Mouse (Mus musculus) forebrain, postnatal 0 days (tissue): ENCODE results near the gene A930017K11Rik. TPM values are rescaled to one million over a fixed set of nuclear protein-coding genes. Genes with fewer than 3 reads are reported as not detected.

ENCODE experiments used
- ATAC-seq: fragments of 200-750 bp; cut with Nextera tagmentation; 2 replicates; pipeline ENCODE4 v1.8.0; 2017; ENCODE audit warnings: mild to moderate bottlenecking, moderate library complexity
- DNase-seq: peaks from one replicate; pipeline ENCODE4 v3.0.0-alpha.2; 2015
- H3K27ac ChIP-seq: fragments of 300-500 bp; sonication (generic); 2 replicates; pipeline ENCODE4 v1.5.1; 2014; ENCODE audit warnings: low read depth, mild to moderate bottlenecking, antibody characterized with exemption, low read length, moderate library complexity, mixed read lengths
- H3K27me3 ChIP-seq: fragments of 300-500 bp; sonication (generic); 2 replicates; pipeline ENCODE4 v1.6.1; 2014; ENCODE audit warnings: mild to moderate bottlenecking, low read length, mixed read lengths; ENCODE audit not compliant: insufficient read depth
- H3K36me3 ChIP-seq: fragments of 300-500 bp; sonication (generic); 2 replicates; pipeline ENCODE4 v1.6.1; 2014; ENCODE audit warnings: mild to moderate bottlenecking, moderate library complexity; ENCODE audit not compliant: insufficient read depth
- H3K4me1 ChIP-seq: fragments of 300-500 bp; sonication (generic); 2 replicates; pipeline ENCODE4 v1.6.1; 2014; ENCODE audit warnings: antibody characterized with exemption; ENCODE audit not compliant: insufficient read depth
- H3K4me2 ChIP-seq: fragments of 300-500 bp; sonication (generic); 2 replicates; pipeline ENCODE4 v1.6.1; 2014; ENCODE audit warnings: low read depth, mild to moderate bottlenecking, moderate library complexity
- H3K4me3 ChIP-seq: fragments of 300-500 bp; sonication (generic); 2 replicates; pipeline ENCODE4 v1.5.1; 2014; ENCODE audit warnings: low read depth, low read length, mixed read lengths
- H3K9ac ChIP-seq: fragments of 300-500 bp; sonication (generic); 2 replicates; pipeline ENCODE4 v1.6.1; 2014; ENCODE audit warnings: mild to moderate bottlenecking
- H3K9me3 ChIP-seq: fragments of 300-500 bp; sonication (generic); 2 replicates; pipeline ENCODE4 v1.6.1; 2016; ENCODE audit warnings: low read length
- CTCF ChIP-seq: sonication (generic); IDR thresholded peaks from 2 replicates; pipeline ENCODE4 v1.5.1; 2016; ENCODE audit warnings: antibody characterized with exemption, control low read depth, low read depth
- WGBS: fragments of 180-500 bp; shearing (Covaris S2); extraction: QIAGEN DNeasy Blood & Tissue Kit; methylation state at CpG from one replicate; pipeline ENCODE4 v1.1.7; 2014; 5-methylcytosine and 5-hydroxymethylcytosine counted together
- polyA plus RNA-seq: library from polyadenylated mRNA; unstranded; fragments of >200 nt; fragmentation: Nextera tagmentation; extraction: Ambion mirVana; gene quantifications from 2 replicates; pipeline ENCODE4 v1.2.1, GENCODE M21; 2015
- total RNA-seq: library from RNA; depleted of rRNA; stranded (reverse); fragments of >200 nt; gene quantifications from 2 replicates; pipeline ENCODE4 v1.2.3, GENCODE M21; 2014

A930017K11Rik gene
- total and polyA plus RNA-seq, 2 experiments from 2014 or later: 0.07 to 0.10 TPM

DNA sequence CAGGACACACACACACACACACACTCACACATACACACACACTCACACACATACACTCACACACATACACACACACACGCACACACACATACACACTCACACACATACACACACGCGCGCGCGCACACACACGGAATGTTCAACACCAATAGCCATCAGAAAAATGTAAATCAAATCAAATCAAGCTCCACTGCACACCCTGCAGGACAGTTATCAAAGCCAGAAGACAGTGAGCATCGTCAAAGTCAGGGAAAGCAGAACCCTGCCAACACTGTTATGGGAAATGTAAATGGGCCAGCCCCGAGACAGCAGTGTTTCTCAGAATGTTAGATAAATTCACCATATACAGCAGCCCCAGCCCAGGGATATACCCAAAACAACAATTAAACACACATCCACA lies 18.1 kb upstream of the A930017K11Rik start:
- ATAC-seq: no peak
- Histone ChIP-seq H3K27me3 (no peaks in the 10 kb centered on the region), H3K4me1 (no peaks in the 10 kb centered on the region), H3K36me3 (0 out of 2 replicates have a peak, but pooled peaks cover 4% of the 10 kb centered on the region), H3K27ac (no peak overlapping the region), H3K4me2 (no peak overlapping the region), H3K4me3 (no peak overlapping the region), H3K9ac (no peak overlapping the region), H3K9me3 (no peaks in the 10 kb centered on the region)
- WGBS: 80% methylated on average over 9 of the region's 9 CpGs
- no peak for DNase-seq
- TF ChIP-seq CTCF: peak; percentile 36; the same call in 1 of the 2 replicates

DNA sequence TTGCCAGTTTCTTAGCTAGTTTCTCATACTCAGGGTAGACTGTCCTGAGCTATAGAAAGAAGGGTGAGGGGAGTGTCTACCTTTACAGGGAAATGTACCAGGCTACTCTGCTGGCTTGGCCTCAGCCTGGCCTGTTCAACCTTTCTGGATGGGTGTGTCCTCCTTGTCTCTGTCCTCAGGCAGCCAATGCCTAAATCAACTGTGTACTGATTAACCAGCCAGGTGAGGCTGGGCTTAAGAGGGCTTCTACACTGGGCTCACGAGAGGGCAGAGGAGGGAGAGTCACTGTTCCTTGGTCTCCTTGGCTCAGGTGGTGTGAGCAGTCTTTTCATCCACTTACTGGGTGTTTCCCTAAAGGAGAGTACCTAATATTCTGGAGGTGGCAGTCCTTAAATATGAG lies 15.8 kb upstream of the A930017K11Rik start:
- Histone ChIP-seq H3K4me3 (no peak overlapping the region), H3K4me2 (no peak overlapping the region), H3K9ac (no peak overlapping the region), H3K36me3 (peaks cover 13% of the 10 kb centered on the region), H3K9me3 (no peaks in the 10 kb centered on the region), H3K4me1 (no peaks in the 10 kb centered on the region), H3K27ac (no peak overlapping the region), H3K27me3 (no peaks in the 10 kb centered on the region)
- WGBS: 86% methylated on average over 1 of the region's 1 CpGs
- ATAC-seq (no peak), DNase-seq (no peak)
- TF ChIP-seq CTCF: no peak

- DNase-seq (no peak), ATAC-seq (no peak)
- Histone ChIP-seq H3K9me3 (no peaks in the 10 kb centered on the region), H3K4me1 (no peaks in the 10 kb centered on the region), H3K9ac (no peak overlapping the region), H3K4me2 (no peak overlapping the region), H3K27ac (no peak overlapping the region), H3K36me3 (peaks cover 18% of the 10 kb centered on the region), H3K27me3 (no peaks in the 10 kb centered on the region), H3K4me3 (no peak overlapping the region)
- TF ChIP-seq CTCF: no peak
- 54% methylated on average over 3 of the region's 3 CpGs for WGBS
Measured at GRCm38 (mm10) chr17:25967652-25968051, 15.3 kb upstream of the A930017K11Rik start.

GRCm38 (mm10) chr17:25964271-25964670 lies 11.9 kb upstream of the A930017K11Rik start:
- WGBS: 86% methylated on average over 7 of the region's 7 CpGs
- no peaks in the 10 kb centered on the region for H3K4me1 ChIP-seq

GRCm38 (mm10) chr17:25962413-25962905 lies 10.1 kb upstream of the A930017K11Rik start:
- H3K9ac ChIP-seq: no peak overlapping the region
- TF ChIP-seq CTCF: no peak
- no peak for ATAC-seq
- H3K36me3 ChIP-seq: peaks cover 36% of the 10 kb centered on the region
- no peak overlapping the region for H3K4me3 ChIP-seq
- H3K27ac ChIP-seq: no peak overlapping the region
- DNase-seq: no peak
- H3K9me3 ChIP-seq: no peaks in the 10 kb centered on the region
- H3K4me1 ChIP-seq: no peaks in the 10 kb centered on the region
- H3K4me2 ChIP-seq: no peak overlapping the region
- 94% methylated on average over 7 of the region's 7 CpGs for WGBS
- no peaks in the 10 kb centered on the region for H3K27me3 ChIP-seq

More at GRCm38 (mm10) chr17:25964271-25964670, 11.9 kb upstream of the A930017K11Rik start:
- no peak overlapping the region for H3K4me2 ChIP-seq
- no peaks in the 10 kb centered on the region for H3K27me3 ChIP-seq
- ATAC-seq (no peak), DNase-seq (no peak)
- no peak overlapping the region for H3K27ac ChIP-seq
- no peaks in the 10 kb centered on the region for H3K9me3 ChIP-seq
- TF ChIP-seq CTCF: no peak
- H3K4me3 ChIP-seq: no peak overlapping the region
- H3K9ac ChIP-seq: no peak overlapping the region
- peaks cover 29% of the 10 kb centered on the region for H3K36me3 ChIP-seq

DNA sequence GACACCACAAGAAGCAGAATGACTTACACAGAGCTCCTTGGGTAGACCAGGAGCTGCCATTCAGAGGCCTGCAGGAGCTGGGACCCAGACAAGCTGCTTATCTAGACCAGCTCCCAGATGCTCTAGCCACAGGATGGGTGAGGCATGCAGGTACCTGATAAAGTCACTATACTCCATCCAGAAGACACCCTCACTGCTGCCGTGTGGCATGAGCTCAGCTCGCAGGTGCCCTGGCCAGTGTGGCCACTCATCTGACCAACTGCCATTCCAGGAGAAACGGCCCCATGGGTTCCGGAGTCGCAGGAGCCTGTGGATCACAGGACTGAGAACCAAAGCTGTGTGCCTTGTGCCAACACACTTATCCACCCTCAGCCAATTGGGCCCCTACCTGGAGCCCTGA lies 9.2 kb upstream of the A930017K11Rik start:
- Histone ChIP-seq H3K27ac (no peak overlapping the region), H3K9me3 (no peaks in the 10 kb centered on the region), H3K4me1 (no peaks in the 10 kb centered on the region), H3K36me3 (peaks cover 36% of the 10 kb centered on the region), H3K4me3 (no peak overlapping the region), H3K9ac (no peak overlapping the region), H3K4me2 (no peak overlapping the region), H3K27me3 (no peaks in the 10 kb centered on the region)
- TF ChIP-seq CTCF: no peak
- ATAC-seq (no peak), DNase-seq (no peak)
- WGBS: 96% methylated on average over 5 of the region's 5 CpGs

GRCm38 (mm10) chr17:25959630-25960467 lies 7.5 kb upstream of the A930017K11Rik start:
- TF ChIP-seq CTCF: no peak
- DNase-seq: no peak
- H3K4me3 ChIP-seq: no peak overlapping the region
- peaks cover 36% of the 10 kb centered on the region for H3K36me3 ChIP-seq
- H3K4me1 ChIP-seq: no peaks in the 10 kb centered on the region
- H3K27me3 ChIP-seq: no peaks in the 10 kb centered on the region
- no peaks in the 10 kb centered on the region for H3K9me3 ChIP-seq
- 92% methylated on average over 23 of the region's 23 CpGs for WGBS
- H3K4me2 ChIP-seq: no peak overlapping the region
- no peak overlapping the region for H3K27ac ChIP-seq
- ATAC-seq: no peak
- no peak overlapping the region for H3K9ac ChIP-seq
